Mouse (Mus musculus) C2C12 (cell line): ENCODE results near the gene Dusp14.

Source experiments
- CTCF ChIP-seq: IDR thresholded peaks from one replicate; pipeline ENCODE4 v1.5.1; 2011; ENCODE audit not compliant: control insufficient read depth, insufficient read depth, insufficient read length
- MYOD1 ChIP-seq: IDR thresholded peaks from one replicate; pipeline ENCODE4 v1.6.1; 2011; ENCODE audit warnings: low read depth; ENCODE audit not compliant: control insufficient read depth, insufficient read length
- MYOG ChIP-seq: IDR thresholded peaks from one replicate; pipeline ENCODE4 v1.6.1; 2011; ENCODE audit not compliant: control insufficient read depth, insufficient read length; ENCODE audit errors: extremely low read depth
- USF1 ChIP-seq: IDR thresholded peaks from one replicate; pipeline ENCODE4 v1.6.1; 2011; ENCODE audit warnings: low read depth, mild to moderate bottlenecking, control low read depth, moderate library complexity

DNA sequence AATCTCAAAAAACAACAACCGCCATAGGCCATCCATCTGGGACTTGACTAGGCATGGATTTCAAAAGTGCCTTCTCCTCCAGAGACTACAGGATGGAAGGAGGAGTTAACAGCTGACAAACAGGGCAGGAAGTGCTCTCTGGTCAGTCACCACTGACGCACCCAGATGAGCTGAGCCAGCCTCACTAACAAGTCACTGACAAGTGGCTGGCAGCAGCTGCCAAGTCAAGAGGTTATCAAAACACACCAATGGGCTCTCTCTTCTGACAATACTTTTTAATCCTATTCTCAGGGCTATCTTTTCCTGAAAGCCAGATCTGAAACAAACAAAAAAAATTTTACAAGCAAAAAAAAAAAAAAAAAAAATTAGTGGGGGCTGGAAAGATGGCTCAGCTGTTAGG is 6.3 kb downstream of the Dusp14 start:
- TF ChIP-seq MYOG (no peak), CTCF (no peak), USF1 (no peak), MYOD1 (peak; percentile 91)
